Mouse (Mus musculus) olfactory bulb, adult 2 months (tissue): ENCODE measurements at regions not wholly inside any gene's neighbourhood (a gene's known extent, or its start where the extent isn't known, plus 50 kb on each side); places are given as distances from the start of the nearest gene placed in this dataset.
"Not testable (repeated sequence)": the region's sequence is repeated elsewhere in the genome, so short reads cannot be mapped to it uniquely, and the experiment has no call there.

Experiments used
- CTCF ChIP-seq: fragments of 200-500 bp; IDR thresholded peaks from 2 replicates; pipeline ENCODE4 v1.5.1; 2012; ENCODE audit warnings: low read depth, mild to moderate bottlenecking, low read length, moderate library complexity; ENCODE audit not compliant: insufficient read depth
- POLR2A ChIP-seq: fragments of 200-500 bp; IDR thresholded peaks from 2 replicates; pipeline ENCODE4 v1.6.1; 2012; ENCODE audit warnings: mild to moderate bottlenecking, low read depth, low read length, moderate library complexity; ENCODE audit not compliant: insufficient read depth

GRCm38 (mm10) chr5:3206160-3206559 lies 135.1 kb upstream of the Cdk6 start:
- not testable (repeated sequence) for TF ChIP-seq CTCF, POLR2A
